ENCODE assay signal across 8 mouse cellular contexts in the genomic region with DNA sequence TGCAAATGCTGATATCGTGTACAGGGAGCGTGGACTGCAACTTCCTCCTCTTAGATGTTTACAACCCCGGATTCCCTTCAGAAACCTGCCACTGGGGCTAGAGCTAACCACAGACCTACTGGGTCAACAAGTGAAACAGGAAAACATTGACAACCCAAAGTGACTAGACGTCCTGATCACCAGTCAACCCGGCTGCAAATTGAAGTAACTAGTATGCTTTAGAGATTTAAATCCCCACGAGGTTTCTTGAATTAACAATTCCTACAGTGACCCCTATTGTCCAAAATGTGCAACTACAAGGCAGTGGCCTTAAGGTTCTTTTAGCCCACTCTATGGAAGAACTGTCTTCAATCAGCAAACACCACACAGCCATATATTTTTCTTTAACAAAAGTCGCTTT. TPM values are rescaled to one million over a fixed set of nuclear protein-coding genes. Genes with fewer than 3 reads are reported as not detected.
DNase-seq lines count a peak whose midpoint lies in the region; ATAC-seq lines count a peak whose summit lies in the region.

No protein-coding gene starts in this region.

- no peak overlapping the region for H3K27ac ChIP-seq in midbrain, embryonic 10.5 days (replicated peaks)
- no peak overlapping the region for H3K27ac ChIP-seq in midbrain, embryonic 15.5 days
- no peak overlapping the region for H3K27ac ChIP-seq in hindbrain, embryonic 15.5 days (replicated peaks)

- H3K36me3 ChIP-seq in midbrain, embryonic 10.5 days: no peaks in the 10 kb centered on the region
- H3K36me3 ChIP-seq in midbrain, embryonic 15.5 days (replicated peaks): no peaks in the 10 kb centered on the region
- H3K36me3 ChIP-seq in hindbrain, embryonic 15.5 days: no peaks in the 10 kb centered on the region

- H3K4me1 ChIP-seq in midbrain, embryonic 10.5 days: 0 out of 2 replicates have a peak, but pooled peaks cover 3% of the 10 kb centered on the region
- peaks cover 3% of the 10 kb centered on the region; the same call in 1 of the 2 replicates for H3K4me1 ChIP-seq in midbrain, embryonic 15.5 days
- 0 out of 2 replicates have a peak, but pooled peaks cover 3% of the 10 kb centered on the region for H3K4me1 ChIP-seq in hindbrain, embryonic 15.5 days (replicated peaks)

- H3K9me3 ChIP-seq in midbrain, embryonic 10.5 days (replicated peaks): no peaks in the 10 kb centered on the region
- H3K9me3 ChIP-seq in midbrain, embryonic 15.5 days: no peaks in the 10 kb centered on the region
- no peaks in the 10 kb centered on the region for H3K9me3 ChIP-seq in hindbrain, embryonic 15.5 days

- peak; percentile 45 for DNase-seq in midbrain, embryonic 10.5 days (ENCODE audit: low spot score)
- DNase-seq in T-cell, adult 2 months (ENCODE audit: low spot score): peak; percentile 50
- peak; percentile 57 for DNase-seq in liver
- peak; percentile 51 to 60 for DNase-seq in natural killer cell, adult 2 months (ENCODE audit: low spot score in 2 of 2)
- DNase-seq in urinary bladder, postnatal 25 days (ENCODE audit: low spot score): no peak

- ATAC-seq in midbrain, embryonic 15.5 days (replicated peaks): no peak
- 0 out of 2 replicates have a peak, but pooled peaks have one; percentile 46 for ATAC-seq in erythroblast, adult 5-6 weeks (replicated peaks; ENCODE audit: low FRiP score, poor library complexity, severe bottlenecking)
- ATAC-seq in hindbrain, embryonic 15.5 days (ENCODE audit: low FRiP score, low read depth): no peak

- no peak overlapping the region for H3K9ac ChIP-seq in midbrain, embryonic 15.5 days
- H3K9ac ChIP-seq in hindbrain, embryonic 15.5 days: no peak overlapping the region

- no peak overlapping the region; the same call in 1 of the 2 replicates for H3K4me2 ChIP-seq in midbrain, embryonic 15.5 days
- H3K4me2 ChIP-seq in hindbrain, embryonic 15.5 days: peak overlapping the region; percentile 31; the same call in 1 of the 2 replicates

- 31% methylated on average over 7 of the region's 7 CpGs for WGBS in midbrain, embryonic 10.5 days
- WGBS in midbrain, embryonic 15.5 days: 28% methylated on average over 7 of the region's 7 CpGs
- 28% methylated on average over 7 of the region's 7 CpGs for WGBS in hindbrain, embryonic 15.5 days

- no peak overlapping the region for H3K4me3 ChIP-seq in midbrain, embryonic 10.5 days
- H3K4me3 ChIP-seq in midbrain, embryonic 15.5 days: no peak overlapping the region
- H3K4me3 ChIP-seq in hindbrain, embryonic 15.5 days: no peak overlapping the region

- H3K27me3 ChIP-seq in midbrain, embryonic 10.5 days (ENCODE audit: low read depth, poor library complexity, severe bottlenecking): no peaks in the 10 kb centered on the region
- no peaks in the 10 kb centered on the region for H3K27me3 ChIP-seq in midbrain, embryonic 15.5 days (replicated peaks)
- H3K27me3 ChIP-seq in hindbrain, embryonic 15.5 days: no peaks in the 10 kb centered on the region

RNA-seq across cellular contexts. Expression of gene Gstm4, which starts 16.7 kb away (rescaled TPM):
- polyA plus RNA-seq in midbrain, embryonic 10.5 days (2016; fragmentation: Nextera tagmentation; extraction: Ambion mirVana): 12.4 and 14.1 TPM in 2 replicates
- polyA plus RNA-seq in midbrain, embryonic 15.5 days (2015; fragmentation: Nextera tagmentation; extraction: Ambion mirVana): 18.3 and 19.8 TPM in 2 replicates
- total RNA-seq in erythroblast, adult 5-6 weeks (2015; ENCODE audit: low replicate concordance): 4.2 and 8.4 TPM in 2 replicates
- 0.28 and 0.51 TPM in 2 replicates for total RNA-seq in erythroblast, adult 5-6 weeks (2017; ENCODE audit: low replicate concordance)
- polyA plus RNA-seq in hindbrain, embryonic 15.5 days (2015; fragmentation: Nextera tagmentation; extraction: Ambion mirVana): 18.2 and 18.6 TPM in 2 replicates

RNA-seq across cellular contexts. Expression of gene Ampd2, which starts 25.0 kb away (rescaled TPM):
- 60.0 and 63.8 TPM in 2 replicates for polyA plus RNA-seq in midbrain, embryonic 10.5 days (2016; fragmentation: Nextera tagmentation; extraction: Ambion mirVana)
- polyA plus RNA-seq in midbrain, embryonic 15.5 days (2015; fragmentation: Nextera tagmentation; extraction: Ambion mirVana): 67.9 and 76.2 TPM in 2 replicates
- total RNA-seq in erythroblast, adult 5-6 weeks (2015; ENCODE audit: low replicate concordance): 7.1 and 8.6 TPM in 2 replicates
- total RNA-seq in erythroblast, adult 5-6 weeks (2017; ENCODE audit: low replicate concordance): 3.1 and 14.5 TPM in 2 replicates
- polyA plus RNA-seq in hindbrain, embryonic 15.5 days (2015; fragmentation: Nextera tagmentation; extraction: Ambion mirVana): 57.9 and 66.2 TPM in 2 replicates

RNA-seq across cellular contexts. Expression of gene Gnat2, which starts 31.2 kb away (rescaled TPM):
- polyA plus RNA-seq in midbrain, embryonic 10.5 days (2016; fragmentation: Nextera tagmentation; extraction: Ambion mirVana): 0.72 and 1.5 TPM in 2 replicates
- 0.28 and 0.38 TPM in 2 replicates for polyA plus RNA-seq in midbrain, embryonic 15.5 days (2015; fragmentation: Nextera tagmentation; extraction: Ambion mirVana)
- 0.84 TPM in 1 of 2 replicates, not detected in the other for total RNA-seq in erythroblast, adult 5-6 weeks (2015; ENCODE audit: low replicate concordance)
- total RNA-seq in erythroblast, adult 5-6 weeks (2017; ENCODE audit: low replicate concordance): 0.09 and 0.56 TPM in 2 replicates
- polyA plus RNA-seq in hindbrain, embryonic 15.5 days (2015; fragmentation: Nextera tagmentation; extraction: Ambion mirVana): 0.17 and 0.46 TPM in 2 replicates

RNA-seq across cellular contexts. Expression of gene Gstm1, which starts 43.6 kb away (rescaled TPM):
- 34.1 and 35.0 TPM in 2 replicates for polyA plus RNA-seq in midbrain, embryonic 10.5 days (2016; fragmentation: Nextera tagmentation; extraction: Ambion mirVana)
- 74.4 and 97.4 TPM in 2 replicates for polyA plus RNA-seq in midbrain, embryonic 15.5 days (2015; fragmentation: Nextera tagmentation; extraction: Ambion mirVana)
- total RNA-seq in erythroblast, adult 5-6 weeks (2015; ENCODE audit: low replicate concordance): 160 and 254 TPM in 2 replicates
- total RNA-seq in erythroblast, adult 5-6 weeks (2017; ENCODE audit: low replicate concordance): 49.2 and 74.5 TPM in 2 replicates
- polyA plus RNA-seq in hindbrain, embryonic 15.5 days (2015; fragmentation: Nextera tagmentation; extraction: Ambion mirVana): 122 and 136 TPM in 2 replicates
